Mouse (Mus musculus) c-Kit-negative CD71-positive TER-119-positive erythroid progenitor cells, embryonic 14.5 days (primary cell): Measurements from ENCODE around the gene Methig1.

Experiments
- DNase-seq: peaks from one replicate; pipeline ENCODE4 v3.0.0-alpha.2; 2013; ENCODE audit warnings: low read depth, low spot score

The Methig1 gene

GRCm38 (mm10) chr15:100422899-100423860 lies 70.2 kb downstream of the Methig1 start:
- peak; percentile 92 for DNase-seq

DNA sequence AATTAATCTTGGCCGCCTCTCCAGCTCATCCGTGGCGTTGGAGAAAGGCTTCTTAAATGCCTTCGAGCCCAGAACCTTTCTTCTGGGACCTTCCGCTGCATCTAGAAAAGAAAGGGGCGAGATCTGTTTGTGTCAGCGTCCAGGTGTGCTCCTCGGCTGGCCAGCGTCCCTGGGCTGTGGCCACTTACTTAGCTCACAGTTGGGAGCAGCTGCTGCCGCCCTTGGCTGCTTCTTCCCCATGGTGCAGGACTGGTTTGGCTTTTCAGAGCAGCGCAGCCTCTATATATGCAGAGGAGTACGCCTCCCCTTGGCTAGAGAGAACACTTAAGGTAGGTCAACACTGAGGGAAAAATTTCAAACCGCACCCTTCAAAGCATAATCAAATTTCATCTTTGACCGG lies 71.0 kb downstream of the Methig1 start:
- no peak for DNase-seq

DNA sequence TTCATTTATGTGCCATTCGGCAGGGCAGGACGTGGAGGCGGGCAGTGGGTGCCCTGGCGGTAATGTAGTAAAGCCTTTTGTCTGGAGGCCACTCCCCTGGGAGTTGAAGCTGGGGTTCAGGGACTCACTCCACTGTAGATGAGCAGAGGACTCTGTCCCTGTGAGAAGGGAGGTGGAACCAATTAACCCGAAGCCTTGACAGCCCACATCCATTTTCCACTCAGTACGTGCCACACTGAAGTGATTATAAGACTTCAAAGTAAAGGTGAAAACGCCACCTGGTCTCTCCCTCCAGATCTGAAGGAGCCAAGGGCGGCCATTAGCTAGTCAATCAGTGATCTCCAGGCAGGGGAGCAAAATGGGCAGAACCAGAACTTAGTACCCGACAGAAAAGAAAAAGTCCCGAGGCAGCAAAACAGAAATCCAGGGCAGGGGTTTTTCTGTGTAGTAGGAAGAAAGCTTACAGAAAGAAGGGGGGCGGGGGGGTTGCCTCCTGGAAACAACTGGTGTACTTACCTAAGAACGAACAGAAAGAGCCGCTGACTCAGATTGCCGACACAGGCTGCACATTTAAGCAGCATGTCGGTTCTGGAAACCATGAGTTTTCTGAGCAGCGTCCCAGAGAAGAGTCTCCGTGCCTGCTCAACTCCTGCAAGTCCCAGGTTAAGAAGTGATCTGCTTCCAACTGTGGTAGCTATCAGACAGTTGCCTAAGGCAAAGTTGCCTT lies 71.6 kb downstream of the Methig1 start, which contains the start of gene Slc11a2:
Gene Slc11a2 (minus strand): TSS at position 677 of the 727 bp plus-strand sequence.
- no peak for DNase-seq

DNA sequence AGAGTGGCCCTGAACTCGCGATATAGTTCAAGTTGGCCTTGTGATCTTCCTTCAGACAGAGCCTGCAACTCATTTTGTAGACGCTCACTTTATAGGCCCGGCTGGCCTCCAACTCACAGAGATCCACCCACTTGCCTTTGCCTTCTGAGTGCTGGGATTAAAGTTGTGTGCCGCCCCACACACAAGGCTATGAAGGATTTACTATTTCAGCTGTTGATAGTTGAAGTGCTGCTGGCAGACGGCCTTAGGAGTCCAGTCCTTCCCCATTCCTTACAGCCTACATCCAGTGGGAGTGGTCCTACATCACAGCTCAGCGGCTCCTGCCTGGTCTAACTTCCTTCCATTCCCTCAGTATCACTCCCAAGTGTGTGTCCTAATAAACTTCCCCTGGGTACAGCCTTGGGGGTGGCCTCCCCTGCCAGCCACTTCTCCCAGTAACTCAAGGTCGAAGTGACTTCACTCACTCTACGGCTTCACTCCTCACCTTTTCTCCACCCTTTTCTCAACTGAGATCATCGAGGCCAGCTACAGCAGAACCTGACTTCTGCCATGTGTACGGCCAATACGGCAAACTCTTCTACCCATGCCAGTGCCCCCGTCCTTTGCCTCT lies 75.5 kb downstream of the Methig1 start:
- DNase-seq = no peak

GRCm38 (mm10) chr15:100429959-100430565 lies 77.1 kb downstream of the Methig1 start:
- no peak for DNase-seq

DNA sequence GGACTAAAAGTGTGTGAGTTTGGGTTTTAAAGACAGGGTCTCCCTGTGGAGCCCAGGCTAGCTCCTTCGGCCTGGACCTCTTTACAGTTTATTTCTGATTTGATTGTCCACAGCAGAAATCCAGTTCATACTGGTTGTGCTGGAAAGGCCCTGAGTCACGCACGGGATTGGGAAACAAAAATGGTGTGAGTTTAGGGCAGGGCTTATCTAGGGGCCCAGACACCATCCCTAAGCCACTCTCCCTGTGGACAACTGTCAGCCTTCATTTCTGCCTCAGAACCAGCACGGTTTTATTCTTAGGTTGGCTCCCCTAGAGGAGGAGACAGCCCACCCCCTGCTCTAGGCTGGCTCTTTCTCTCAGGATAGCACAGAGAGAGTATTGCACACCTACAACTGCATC lies 80.3 kb downstream of the Methig1 start:
- DNase-seq = no peak
